Mouse (Mus musculus) A20 (cell line): ENCODE data around the gene Gimap8.

Experiments
- DNase-seq: peaks from one replicate; pipeline ENCODE4 v3.0.0-alpha.2; 2011; ENCODE audit warnings: low read depth, low spot score

The Gimap8 gene

DNA sequence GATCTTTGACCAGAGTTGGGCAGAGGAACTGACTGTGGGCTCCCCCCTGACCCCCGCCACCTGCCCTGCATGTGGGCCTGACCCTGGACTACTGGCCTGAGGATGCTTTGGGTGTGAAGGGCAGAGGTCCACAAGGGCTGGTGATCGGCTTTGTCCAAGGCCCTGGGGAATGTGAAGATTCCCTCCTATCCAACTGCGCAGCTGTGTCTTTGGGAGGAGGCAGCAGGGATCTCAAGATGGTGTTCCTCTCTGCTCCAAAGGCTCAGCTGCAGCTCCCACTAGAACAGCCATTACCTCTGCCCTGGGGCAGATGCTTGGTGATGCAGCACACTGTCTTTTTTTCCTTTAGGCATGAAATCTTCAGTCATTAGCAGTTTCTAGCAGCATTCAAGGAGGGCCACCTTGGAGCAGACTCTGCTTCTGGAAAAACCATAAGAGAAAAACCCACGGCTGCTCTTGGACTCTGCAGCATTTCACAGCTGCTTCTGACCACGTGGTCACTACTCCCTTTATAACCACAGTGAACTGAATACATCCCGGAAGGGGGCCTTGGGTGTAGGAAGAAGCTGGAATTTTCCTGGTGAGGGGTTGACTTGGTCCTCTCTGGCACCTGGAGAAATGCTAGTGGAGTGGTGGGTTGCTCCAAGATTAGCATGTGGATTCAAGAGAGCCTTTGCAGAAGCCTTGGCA is 9.1 kb upstream of the Gimap8 start:
- no peak for DNase-seq

DNA sequence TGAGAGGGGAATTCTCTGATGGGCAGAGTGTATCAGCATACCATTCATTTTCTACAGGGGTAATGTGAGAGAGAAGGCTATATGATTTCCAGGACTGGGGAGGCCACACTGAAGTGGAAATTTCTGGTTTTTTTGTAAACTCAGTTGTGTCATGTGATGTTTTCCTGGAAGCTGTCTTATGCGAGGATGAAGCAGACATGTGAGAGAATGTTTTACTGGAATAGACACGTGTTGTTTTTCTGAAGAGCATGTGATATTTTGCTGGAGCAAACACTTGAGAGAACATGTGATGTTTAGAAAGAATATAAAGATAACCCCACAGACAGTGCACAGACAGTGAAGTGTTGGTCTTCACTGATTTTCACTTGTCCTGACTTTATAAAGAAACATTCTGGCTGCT is 8.5 kb upstream of the Gimap8 start:
- no peak for DNase-seq

- no peak for DNase-seq
Observed at GRCm38 (mm10) chr6:48641391-48641790, 5.6 kb upstream of the Gimap8 start.

- peak; percentile 65 for DNase-seq
Observed at GRCm38 (mm10) chr6:48642764-48643292, 4.2 kb upstream of the Gimap8 start.

DNA sequence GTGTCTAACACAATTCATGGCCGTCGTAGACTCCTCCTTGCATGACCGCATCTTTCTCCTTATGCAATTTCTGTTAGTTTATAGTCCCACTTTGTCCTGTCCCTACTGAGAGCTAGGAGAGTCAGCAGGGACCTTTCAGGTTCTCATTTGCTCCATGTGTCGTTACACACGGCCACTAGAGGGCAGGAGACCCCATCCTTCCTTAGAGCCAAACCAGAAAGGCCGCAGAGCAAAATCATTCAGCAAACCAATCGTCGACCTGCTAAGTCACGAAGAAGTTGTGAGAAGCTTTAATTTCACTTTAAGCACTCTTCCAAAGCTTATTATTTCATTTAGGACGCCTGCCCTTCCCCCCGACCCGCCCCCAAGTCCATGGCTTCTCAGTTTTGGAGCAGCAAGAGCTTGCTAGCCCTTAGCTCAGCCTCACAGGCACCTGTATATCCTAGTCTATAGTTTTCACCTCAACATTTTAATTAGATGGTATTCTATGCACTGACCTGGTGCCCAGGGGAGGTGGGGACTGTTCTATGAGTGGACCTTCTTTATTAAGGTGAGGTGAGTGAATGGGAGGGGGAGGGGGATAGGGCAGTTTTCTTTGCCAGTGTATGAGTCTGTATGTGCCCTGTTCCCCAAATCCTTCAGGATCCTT is 1.2 kb upstream of the Gimap8 start:
- peak; percentile 84 for DNase-seq

GRCm38 (mm10) chr6:48646309-48646690 is 734 bp upstream of the Gimap8 start:
- DNase-seq: no peak

DNA sequence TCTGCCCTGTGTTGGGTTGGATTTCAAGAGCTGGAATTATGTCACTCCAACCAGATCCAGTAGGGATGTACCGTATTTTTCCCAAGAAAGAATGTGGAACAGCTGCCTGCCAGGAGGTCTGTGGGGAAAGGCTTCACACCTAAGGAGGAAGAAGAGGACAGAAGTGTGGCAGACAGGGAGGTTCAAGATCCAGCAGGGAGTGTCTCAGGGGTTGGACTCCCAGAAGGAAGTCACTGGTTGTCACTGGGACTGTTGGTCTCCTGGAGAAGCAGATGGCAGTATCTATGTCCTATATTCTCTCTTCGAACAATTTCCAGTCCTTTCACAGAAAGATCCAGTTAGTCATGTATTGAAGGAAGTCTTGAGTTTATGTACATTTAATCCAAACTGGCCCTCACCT is 577 bp downstream of the Gimap8 start:
- DNase-seq: no peak

GRCm38 (mm10) chr6:48648779-48649178 is 1.7 kb downstream of the Gimap8 start:
- DNase-seq: no peak

DNA sequence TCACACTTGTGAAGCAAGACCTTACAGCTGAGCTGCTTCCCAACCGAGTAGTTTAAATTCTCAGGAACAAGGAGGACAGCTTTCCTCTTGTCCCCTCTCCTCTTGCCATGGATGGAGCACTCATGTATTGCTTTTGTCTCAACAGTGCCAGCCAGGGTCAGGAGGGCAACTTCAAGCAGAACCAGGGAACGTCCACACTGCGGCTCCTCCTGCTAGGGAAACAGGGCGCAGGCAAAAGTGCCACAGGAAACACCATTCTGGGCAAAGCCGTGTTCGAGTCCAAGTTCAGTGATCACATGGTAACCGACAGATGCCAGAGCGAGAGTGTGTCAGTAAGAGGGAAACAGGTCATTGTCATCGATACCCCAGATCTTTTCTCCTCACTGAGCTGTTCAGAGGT is 3.0 kb downstream of the Gimap8 start:
- DNase-seq: no peak

GRCm38 (mm10) chr6:48658721-48659120 is 11.7 kb downstream of the Gimap8 start:
- DNase-seq: no peak

DNA sequence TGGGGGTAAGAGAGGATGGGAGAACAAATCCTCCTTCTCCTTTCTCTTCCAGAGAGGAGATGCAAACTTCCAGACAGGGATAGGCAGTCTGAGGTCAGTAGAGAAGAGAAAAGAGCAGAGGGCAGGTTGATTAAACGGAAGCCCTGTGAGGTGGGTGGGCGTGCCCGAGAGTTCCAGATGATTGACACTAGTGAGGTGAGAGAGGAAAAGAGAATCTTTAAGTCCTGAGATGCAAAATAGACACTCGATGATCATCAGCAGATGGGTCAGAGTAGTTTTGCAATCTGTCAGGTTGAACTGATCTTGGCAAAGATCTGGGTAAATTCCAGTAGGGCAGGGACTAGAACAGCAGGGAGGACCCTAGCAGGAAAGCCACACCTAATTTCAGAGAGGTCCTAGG is 17.7 kb downstream of the Gimap8 start:
- no peak for DNase-seq

DNA sequence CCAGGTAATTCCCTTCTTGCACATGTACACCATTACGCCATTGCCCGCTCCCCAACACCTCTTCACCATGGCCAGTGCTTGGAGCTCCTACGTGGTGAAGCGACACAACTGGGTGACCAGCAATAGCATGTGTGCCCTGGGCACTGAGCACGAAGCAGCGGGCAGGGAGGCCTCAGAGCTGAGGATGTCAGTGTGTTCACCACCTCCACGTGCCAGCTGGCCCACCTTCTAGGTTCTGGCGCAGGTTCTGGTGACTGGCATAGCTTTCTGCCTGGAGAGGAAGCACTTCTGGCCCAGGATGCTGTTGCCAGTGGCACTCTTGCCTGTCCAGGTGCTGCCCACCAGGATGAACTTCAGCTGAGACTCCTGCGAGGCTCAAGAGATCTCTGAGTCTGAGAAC is 18.4 kb downstream of the Gimap8 start:
- DNase-seq: no peak

DNA sequence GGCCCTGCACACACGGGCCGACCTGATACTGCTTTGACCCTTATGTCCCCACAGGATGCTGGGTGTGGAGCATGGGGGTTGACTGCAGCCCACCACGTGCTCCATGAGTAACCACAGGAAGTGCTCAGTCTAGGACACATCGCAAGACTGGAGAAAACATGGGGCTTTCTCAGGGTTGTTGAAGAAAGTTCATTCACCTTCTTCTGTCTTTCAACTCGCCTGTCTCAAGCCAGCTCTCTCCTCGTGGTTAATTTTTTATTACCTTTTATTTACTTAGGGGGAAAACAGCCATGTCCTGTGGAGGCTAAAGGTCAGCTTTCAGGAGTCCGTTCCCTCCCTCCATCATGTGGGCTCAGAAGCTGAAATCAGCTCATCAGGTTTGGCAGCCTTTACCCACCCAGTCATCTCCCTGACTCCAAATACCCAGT is 19.1 kb downstream of the Gimap8 start:
- no peak for DNase-seq

DNA sequence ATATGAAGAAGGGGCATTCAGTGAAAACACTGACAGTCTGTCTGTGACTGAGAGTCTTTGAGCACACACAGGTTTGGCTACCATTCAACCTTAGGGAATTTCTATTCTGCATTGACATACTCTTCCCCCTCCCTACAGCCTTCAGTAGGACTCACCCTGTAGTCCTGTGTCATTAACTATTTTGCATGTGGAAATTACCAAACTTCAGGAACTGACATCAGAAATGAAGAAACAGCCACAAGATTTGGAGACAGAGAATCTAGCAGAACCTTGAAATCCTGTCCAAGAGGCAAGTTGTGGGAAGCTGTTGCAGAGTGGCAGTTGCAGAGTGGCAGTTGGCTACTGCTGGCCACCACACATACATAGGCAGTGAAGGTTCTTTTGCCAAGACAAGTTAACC is 21.0 kb downstream of the Gimap8 start:
- DNase-seq: no peak

- DNase-seq: no peak
Observed at GRCm38 (mm10) chr6:48669446-48669969, 22.5 kb downstream of the Gimap8 start.

DNA sequence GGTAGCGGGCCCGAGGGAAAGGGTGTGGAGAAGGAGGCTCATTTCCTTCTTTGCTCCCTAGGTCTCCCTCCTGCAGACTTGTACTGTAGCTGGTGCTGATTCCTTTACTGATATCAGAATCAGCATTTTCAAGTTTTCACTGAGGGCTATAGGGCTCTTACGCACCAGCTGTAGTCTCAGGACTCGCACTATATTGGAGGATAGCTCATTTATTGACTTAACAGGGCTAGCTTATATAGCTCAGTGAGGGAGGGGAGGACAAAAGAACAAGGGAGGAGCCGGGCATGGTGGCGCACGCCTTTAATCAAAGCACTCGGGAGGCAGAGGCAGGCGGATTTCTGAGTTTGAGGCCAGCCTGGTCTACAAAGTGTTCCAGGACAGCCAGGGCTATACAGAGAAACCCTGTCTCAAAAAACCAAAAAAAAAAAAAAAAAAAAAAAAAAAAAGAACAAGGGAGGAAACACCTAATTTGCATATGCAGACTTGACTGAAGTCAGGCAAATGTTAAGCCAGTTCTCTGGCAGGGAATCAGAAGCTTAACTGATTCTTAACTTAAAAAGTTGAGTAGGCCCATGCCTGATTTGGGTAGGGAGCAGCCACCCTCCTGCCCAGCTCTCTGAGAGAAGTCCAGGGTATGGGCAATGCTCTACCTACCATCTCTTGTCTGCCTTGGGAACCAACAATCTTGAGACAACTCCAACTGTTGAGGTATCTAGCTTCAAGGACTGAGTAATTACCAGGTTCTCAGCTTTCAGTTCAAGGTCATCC is 27.4 kb downstream of the Gimap8 start:
- peak; percentile 67 for DNase-seq

- DNase-seq: no peak
Observed at GRCm38 (mm10) chr6:48675400-48675930, 28.4 kb downstream of the Gimap8 start.

- peak; percentile 95 for DNase-seq
Observed at GRCm38 (mm10) chr6:48675931-48676859, 29.2 kb downstream of the Gimap8 start, which contains the start of gene Gimap9. Gimap9 (plus strand) TSS chr6:48676129.

DNA sequence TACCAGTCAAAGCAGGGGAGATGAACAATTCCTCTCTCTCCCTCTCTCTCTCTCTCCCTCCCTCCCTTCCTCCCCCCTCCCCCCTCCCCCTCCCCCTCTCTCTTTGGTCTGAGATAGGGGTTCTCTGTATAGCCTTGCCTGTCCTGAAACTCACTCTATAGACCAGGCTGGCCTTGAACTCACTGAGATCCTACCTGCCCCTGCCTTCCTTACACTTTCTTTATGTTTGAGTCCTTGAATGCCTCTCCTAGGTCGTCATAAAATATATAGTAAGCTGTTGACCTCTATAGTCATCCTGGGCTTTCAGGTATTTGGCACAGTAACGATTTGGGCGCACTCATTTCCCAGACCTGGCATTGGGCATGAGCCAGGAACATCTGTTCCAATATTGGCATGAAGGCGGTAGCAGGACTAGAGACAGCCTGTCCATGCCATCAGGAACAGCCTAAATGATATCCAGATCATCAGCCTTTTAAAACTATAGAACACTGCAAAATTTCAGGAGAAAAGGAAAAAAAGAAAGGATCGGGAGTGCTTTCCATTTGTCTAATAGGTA is 29.9 kb downstream of the Gimap8 start:
- DNase-seq: no peak
